Mouse (Mus musculus) heart, adult 11 months (tissue): Measurements from ENCODE around the gene Hspa8.
"Not testable (repeated sequence)": the region's sequence is repeated elsewhere in the genome, so short reads cannot be mapped to it uniquely, and the experiment has no call there.

Source experiments
- DNase-seq: peaks from one replicate; pipeline ENCODE4 v3.0.0; 2022

Gene Hspa8

GRCm38 (mm10) chr9:40800675-40801612 is at the start of gene Hspa8:
Gene Hspa8, plus strand, starts transcription at chr9:40800984.
- DNase-seq: peak; percentile 100

GRCm38 (mm10) chr9:40751749-40752148 is 49.0 kb upstream of the Hspa8 start:
- DNase-seq: no peak

- peak; percentile 95 for DNase-seq
Observed at GRCm38 (mm10) chr9:40756401-40756800, 44.4 kb upstream of the Hspa8 start.

DNA sequence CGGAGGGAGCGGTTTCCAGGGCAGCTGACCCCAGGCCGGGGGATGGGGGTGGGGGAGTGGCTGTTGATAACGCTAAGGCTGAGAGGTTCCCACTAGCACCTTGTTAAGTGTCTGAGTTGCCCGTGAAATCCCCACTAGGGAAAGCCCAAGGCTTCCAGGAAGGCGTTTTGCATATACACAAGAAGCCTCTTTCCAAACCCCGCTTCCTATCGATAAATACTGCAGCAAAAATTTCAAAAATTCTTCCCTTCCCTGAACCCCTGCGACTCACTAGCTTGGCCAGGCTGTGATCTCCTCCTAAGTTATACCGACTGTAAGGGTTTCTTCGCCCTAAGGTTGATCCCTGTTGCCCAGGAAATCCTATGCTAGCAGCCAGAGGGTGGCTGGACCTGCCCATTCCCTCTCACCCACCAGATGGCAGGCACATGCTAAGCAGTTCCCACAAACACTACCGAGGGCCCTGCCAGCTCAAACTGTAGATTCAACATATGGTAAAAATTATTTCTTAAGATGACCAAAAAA is 43.6 kb upstream of the Hspa8 start:
- DNase-seq: peak; percentile 97

DNA sequence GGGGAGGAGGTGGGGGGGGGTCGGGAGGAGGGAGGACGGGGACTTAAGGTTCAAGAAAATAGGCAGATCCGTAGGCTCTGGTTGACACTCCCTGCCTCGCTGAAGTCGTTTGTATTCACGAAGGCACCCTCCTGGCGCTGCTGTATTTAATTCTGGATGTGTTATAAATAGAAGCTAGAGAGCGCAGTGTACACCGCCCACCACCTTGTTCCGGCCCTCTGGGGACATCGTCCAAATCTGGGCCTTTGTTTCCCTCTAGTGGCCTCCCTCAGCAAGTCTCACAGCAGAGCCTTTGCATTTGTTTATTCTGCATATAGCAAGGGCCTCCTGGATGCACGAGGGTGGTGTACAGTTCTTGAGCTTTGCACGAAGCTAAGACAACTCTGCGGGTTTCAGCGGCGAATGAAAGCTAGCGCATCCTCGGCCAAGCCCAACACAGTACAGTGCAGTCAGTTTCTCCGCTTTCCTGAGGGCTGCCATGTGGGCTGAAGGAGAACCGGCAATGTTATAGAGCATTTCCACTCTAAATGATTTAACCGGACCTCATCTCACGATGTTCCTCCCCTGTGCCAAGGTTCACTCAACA is 43.0 kb upstream of the Hspa8 start:
- DNase-seq: peak; percentile 98

DNA sequence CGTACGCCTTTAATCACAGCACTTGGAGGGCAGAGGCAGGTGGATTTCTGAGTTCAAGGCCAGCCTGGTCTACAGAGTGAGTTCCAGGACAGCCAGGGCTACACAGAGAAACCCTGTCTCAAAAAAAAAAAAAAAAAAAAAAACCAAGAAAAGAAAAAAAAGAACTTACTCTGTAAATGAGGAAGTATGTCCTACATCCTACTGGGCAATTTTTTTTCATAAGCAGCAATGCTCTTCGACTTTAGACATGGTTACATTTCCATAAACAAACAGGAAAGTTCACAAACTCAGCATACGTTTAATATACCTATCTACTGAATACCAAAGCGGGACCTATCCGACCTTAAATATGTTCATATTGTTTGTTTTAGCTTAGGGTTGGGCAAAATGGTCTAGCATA is 38.4 kb upstream of the Hspa8 start:
- no peak for DNase-seq

GRCm38 (mm10) chr9:40764887-40765580 is 35.8 kb upstream of the Hspa8 start:
- no peak for DNase-seq

DNA sequence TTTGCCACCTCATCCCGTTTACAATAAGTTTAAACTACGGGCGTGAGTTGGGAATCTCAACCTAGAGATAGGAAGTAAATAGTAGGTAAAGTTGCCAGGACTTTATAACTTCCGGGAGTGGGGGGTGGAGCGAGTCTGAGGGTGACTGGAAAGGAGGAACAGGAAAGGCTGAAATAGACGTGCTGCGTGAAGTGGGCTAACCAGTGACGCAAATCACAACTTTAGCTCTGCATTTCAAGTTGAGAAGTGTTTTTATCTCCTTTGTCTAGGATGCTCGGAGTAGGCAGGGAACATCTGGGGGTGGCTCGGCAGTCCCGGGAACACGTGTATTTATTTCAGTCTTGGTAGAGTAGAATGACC is 35.2 kb upstream of the Hspa8 start:
- peak; percentile 96 for DNase-seq

DNA sequence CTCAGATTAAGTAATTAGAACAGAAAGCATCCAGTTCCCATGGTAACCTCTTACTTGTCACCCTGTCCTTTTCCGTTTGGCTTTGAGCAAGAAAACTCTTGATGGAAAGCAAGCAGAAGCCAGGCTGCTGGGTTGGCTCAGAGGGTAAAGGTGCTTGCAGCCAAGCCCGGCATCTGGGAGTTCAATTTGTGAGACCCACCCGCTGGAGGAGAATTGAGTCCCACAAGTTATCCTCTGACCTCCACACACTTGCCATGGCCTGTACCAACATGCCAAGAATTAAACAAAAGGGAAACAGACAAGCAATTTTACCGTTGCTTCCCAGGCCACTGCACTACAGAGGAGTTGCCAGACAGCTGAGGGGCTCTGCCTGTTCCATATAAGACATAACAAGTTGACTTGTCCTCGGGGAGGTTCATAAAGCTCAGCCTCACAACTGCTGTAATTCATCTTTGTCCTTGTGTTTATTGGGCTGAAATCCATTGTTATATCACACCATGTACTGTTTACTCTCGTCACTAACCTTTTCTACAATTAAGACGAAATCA is 34.7 kb upstream of the Hspa8 start:
- peak; percentile 91 for DNase-seq

DNA sequence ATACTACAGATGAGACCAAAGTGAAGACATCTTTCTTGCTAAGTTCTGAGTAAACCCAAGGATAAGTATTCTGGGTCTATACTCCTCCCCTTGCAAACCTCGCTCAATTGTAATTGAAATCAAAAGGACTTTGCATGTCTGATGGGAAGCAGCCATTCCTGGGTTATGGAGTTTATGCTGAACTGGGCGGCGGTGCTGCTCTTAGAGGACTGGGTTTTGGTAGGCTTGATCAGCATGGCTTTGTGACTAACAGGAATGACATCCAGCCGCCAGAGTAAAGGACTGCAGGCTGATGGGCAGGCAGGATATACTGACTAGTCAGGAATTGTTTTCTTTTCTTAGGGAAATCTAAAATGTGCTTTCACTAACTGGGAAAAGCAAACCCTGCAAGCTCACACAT is 32.8 kb upstream of the Hspa8 start:
- DNase-seq: no peak

GRCm38 (mm10) chr9:40772246-40772645 is 28.5 kb upstream of the Hspa8 start:
- DNase-seq: peak; percentile 90

- not testable (repeated sequence) for DNase-seq
Observed at GRCm38 (mm10) chr9:40773142-40773541, 27.6 kb upstream of the Hspa8 start.

DNA sequence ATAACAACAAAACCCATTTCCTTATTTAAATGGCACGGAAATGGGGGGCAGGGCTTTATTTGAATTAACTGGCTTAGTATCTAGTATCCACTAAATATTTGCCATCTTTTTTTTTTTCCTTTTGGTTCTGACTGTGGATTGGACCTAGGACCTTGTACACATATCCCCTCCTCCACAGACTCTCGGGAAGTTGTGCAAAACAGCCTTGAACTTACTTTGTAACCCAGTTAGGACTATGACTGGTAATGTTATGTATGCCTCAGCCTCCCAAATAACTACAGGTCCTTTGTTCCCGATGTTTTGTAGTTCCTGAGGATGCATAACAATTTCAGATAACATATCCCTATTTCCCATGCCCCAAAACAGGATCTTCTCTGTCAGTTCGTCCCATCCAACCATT is 26.9 kb upstream of the Hspa8 start:
- DNase-seq: no peak

- no peak for DNase-seq
Observed at GRCm38 (mm10) chr9:40776044-40776443, 24.7 kb upstream of the Hspa8 start.

- peak; percentile 97 for DNase-seq
Observed at GRCm38 (mm10) chr9:40776459-40777248, 24.1 kb upstream of the Hspa8 start.

DNA sequence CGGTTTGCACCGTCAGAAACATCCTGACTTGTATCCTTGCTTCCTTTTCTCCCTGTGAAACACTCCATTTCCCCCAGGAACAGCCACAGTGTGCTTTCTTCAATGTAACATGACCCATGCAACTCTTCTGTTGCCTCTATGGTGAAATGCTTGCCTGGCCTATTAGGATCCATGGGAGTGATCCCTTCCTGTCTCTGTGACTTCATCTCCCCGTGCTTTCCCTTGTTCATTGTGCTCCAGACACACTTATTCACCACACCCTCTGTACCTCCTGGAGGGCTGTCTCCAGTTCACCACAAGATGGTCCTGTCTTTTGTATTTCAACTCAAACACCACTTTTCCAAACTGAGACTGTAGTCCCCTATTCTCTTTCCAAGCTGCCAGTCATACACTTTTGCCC is 20.7 kb upstream of the Hspa8 start:
- no peak for DNase-seq

DNA sequence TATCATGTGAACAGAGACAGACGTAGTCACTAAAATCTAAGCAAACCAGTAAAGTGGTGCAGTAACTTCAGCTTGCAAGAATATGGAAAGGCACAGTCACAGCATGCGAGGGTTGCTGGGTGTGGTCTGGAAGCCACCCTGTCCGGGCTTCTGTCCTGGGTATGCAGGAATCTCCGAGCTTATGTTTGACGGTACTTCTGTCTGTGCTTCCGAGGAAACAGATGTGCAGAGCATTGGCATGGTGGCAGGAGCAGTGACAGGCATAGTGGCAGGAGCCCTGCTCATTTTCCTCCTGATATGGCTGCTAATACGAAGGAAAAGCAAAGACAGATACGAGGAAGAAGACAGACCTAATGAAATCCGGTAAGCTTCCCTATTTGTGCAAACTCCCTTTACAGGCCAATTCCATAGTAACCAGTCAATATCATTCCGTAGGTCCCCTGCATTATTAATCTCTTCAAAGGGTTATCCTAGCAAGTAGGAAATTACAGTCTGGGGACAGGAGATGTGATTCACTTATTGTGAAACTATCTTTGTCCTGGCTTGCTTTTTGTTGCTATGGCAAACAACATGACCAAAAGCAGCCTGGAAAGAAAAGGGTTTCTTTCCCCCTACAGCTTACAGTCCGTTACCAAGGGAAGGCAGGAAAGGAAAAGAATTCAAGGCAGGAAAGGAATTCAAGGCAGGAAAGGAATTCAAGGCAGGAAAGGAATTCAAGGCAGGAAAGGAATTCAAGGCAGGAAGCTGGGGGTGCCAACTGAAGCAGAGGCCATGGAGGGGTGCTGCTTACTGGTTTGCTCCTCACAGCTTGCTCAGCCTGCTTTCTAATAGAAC is 19.7 kb upstream of the Hspa8 start:
- DNase-seq: peak; percentile 93

DNA sequence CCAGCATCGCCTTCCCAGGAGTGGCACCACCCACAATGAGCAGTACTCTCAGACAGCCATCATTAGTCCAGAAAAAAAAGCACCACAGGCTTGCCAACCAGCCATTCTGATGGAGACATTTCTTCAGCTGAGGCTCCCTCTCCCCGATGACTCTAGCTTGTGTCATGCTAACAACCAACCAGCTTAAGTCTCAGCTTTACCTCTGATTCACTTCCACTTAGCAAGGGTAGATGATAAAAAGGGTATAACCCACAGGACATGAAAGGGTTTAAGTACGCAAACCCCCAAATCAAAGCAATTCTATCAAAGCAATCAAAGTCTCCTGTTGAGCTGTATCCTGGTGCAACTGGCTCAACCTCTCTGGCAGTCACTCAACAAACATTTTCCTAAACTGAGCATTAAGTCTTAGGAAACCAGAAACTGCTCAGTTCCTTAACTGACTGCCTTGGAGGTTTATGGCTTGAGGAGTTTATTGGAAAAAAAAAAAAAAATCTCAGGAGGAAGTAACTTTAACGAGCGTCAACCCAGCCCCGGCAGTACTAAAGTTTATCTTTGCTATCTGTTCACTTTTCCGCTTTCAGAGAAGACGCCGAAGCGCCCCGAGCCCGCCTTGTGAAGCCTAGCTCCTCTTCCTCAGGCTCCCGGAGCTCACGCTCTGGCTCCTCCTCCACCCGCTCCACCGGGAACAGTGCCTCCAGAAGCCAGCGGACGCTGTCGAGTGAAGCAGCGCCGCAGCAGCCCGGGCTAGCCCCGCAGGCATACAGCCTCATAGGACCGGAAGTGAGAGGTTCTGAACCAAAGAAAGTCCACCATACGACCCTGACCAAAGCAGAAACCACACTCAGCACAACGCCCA is 18.8 kb upstream of the Hspa8 start:
- DNase-seq: peak; percentile 98

DNA sequence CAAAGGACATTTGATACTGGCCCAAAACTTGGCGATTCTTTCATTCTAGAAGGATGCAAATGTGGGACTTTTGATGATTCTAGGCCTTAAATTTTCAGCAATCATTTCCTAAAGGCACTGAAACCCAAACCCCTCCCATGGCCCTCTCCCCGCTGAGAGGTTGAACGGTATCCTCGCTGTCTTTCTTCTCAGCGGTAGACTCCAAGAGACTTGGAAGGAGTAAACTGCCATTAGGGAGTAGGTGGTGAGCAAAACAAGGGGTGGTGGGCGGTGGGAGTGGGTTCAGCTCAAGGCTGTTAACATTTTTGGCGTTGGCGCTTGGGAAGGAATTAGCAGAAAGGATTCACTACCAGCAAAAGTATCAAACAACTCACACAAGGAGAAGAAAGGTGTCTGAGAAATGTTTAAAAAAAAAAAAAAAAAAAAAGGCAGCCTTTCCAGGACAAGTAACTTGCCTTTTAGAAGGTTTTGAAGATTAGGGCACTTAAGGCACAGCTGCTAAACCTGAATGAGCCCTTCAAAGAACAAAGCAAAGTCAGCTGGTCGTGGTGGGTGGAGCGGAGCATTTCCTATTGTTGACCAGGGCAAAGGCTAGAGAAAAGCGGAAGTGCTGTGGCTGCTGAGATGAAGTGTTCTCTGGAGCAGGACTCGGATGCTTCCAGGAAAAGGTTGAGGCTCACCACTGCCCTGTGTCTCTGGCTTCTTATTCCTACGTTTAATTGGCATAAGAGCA is 17.0 kb upstream of the Hspa8 start:
- DNase-seq: peak; percentile 99
